1 mouse cellular context compared by ENCODE assay signal in genomic region chr8:84847684-84848435, GRCm38 (mm10).
A peak's percentile ranks its signal among the peaks of the same experiment; 100 is the strongest.
TF ChIP-seq lines count a peak whose summit lies in the region.

No protein-coding gene starts in this region.

TF ChIP-seq in MEL, 35 proteins besides CTCF, POLR2A, EP300 and RAD21:
- 0 out of 2 replicates have a peak, but pooled peaks have one; percentile 59 for TF ChIP-seq MAFK (IDR thresholded peaks at IDR 0.05; ENCODE audit: borderline replicate concordance, low read depth, low read length)
- TF ChIP-seq TBP (IDR thresholded peaks at IDR 0.05; ENCODE audit: low read depth, low read length): peak; percentile 69; the same call in 1 of the 2 replicates
- TF ChIP-seq MYC (IDR thresholded peaks at IDR 0.05; ENCODE audit: low read depth, low read length): peak; percentile 71; the same call in 1 of the 2 replicates
- TF ChIP-seq ZKSCAN1 (IDR thresholded peaks at IDR 0.05; ENCODE audit: low read depth, low read length): no peak
- peak; percentile 98 for TF ChIP-seq MYB (IDR thresholded peaks at IDR 0.05; ENCODE audit: low read depth, low read length)
- TF ChIP-seq ZMIZ1 (IDR thresholded peaks at IDR 0.05; ENCODE audit: low read depth, low read length): peak; percentile 76
- TF ChIP-seq USF1 (IDR thresholded peaks at IDR 0.05; ENCODE audit: low read depth, low read length): peak; percentile 95
- TF ChIP-seq POLR2AphosphoS5 (IDR thresholded peaks at IDR 0.05; ENCODE audit: borderline replicate concordance, low read depth, low read length): no peak
- peak; percentile 96 for TF ChIP-seq GATA1 (IDR thresholded peaks at IDR 0.05; ENCODE audit: low read depth, low read length)
- peak; percentile 65 for TF ChIP-seq MXI1 (IDR thresholded peaks at IDR 0.05; ENCODE audit: low read depth, low read length)
- TF ChIP-seq HCFC1 (IDR thresholded peaks at IDR 0.05; ENCODE audit: low read depth, low read length): peak; percentile 68
- TF ChIP-seq TCF12 (IDR thresholded peaks at IDR 0.05; ENCODE audit: low read depth, low read length): peak; percentile 96
- no peak for TF ChIP-seq ZC3H11A (IDR thresholded peaks at IDR 0.05; ENCODE audit: low read depth, low read length)
- TF ChIP-seq NELFE (IDR thresholded peaks at IDR 0.05; ENCODE audit: low read depth, low read length): peak; percentile 25; the same call in 1 of the 2 replicates
- peak; percentile 75; the same call in 1 of the 2 replicates for TF ChIP-seq MAX (IDR thresholded peaks at IDR 0.05; ENCODE audit: low read length)
- TF ChIP-seq BHLHE40 (IDR thresholded peaks at IDR 0.05; ENCODE audit: borderline replicate concordance, low read depth, low read length): peak; percentile 92
- TF ChIP-seq GABPA (IDR thresholded peaks at IDR 0.05; ENCODE audit: low read depth, low read length): no peak
- TF ChIP-seq SIN3A (IDR thresholded peaks at IDR 0.05; ENCODE audit: low read length): peak; percentile 91
- no peak for TF ChIP-seq NRF1 (IDR thresholded peaks at IDR 0.05; ENCODE audit: insufficient read depth, low read depth, low read length, poor library complexity, severe bottlenecking)
- TF ChIP-seq TAL1 (IDR thresholded peaks at IDR 0.05; ENCODE audit: low read length): peak; percentile 87
- peak; percentile 91 for TF ChIP-seq ZNF384 (IDR thresholded peaks at IDR 0.05; ENCODE audit: low read depth, low read length)
- peak in 1 of 2 experiments; percentile 65; a peak in 1 of 4 replicates for TF ChIP-seq USF2 (IDR thresholded peaks at IDR 0.05; ENCODE audit: borderline replicate concordance in 1 of 2, insufficient read depth in 1 of 2, low read depth in 1 of 2, low read length in 2 of 2)
- peak; percentile 84; the same call in 1 of the 2 replicates for TF ChIP-seq RCOR1 (IDR thresholded peaks at IDR 0.05; ENCODE audit: low read depth, low read length)
- 0 out of 2 replicates have a peak, but pooled peaks have one; percentile 41 for TF ChIP-seq JUND (IDR thresholded peaks at IDR 0.05; ENCODE audit: low read depth, low read length)
- no peak for TF ChIP-seq SMC3 (IDR thresholded peaks at IDR 0.05; ENCODE audit: low read depth, low read length)
- TF ChIP-seq UBTF (IDR thresholded peaks at IDR 0.05; ENCODE audit: borderline replicate concordance, insufficient read depth, low read depth, low read length): no peak
- 0 out of 2 replicates have a peak, but pooled peaks have one; percentile 45 for TF ChIP-seq E2F4 (IDR thresholded peaks at IDR 0.05; ENCODE audit: borderline replicate concordance, low read depth, low read length)
- TF ChIP-seq MEF2A (IDR thresholded peaks at IDR 0.05; ENCODE audit: extremely low read depth, insufficient replicate concordance, low read depth, low read length, poor library complexity, severe bottlenecking): no peak
- 0 out of 2 replicates have a peak, but pooled peaks have one; percentile 93 for TF ChIP-seq CHD1 (IDR thresholded peaks at IDR 0.05; ENCODE audit: low read depth, low read length)
- peak; percentile 80 for TF ChIP-seq ELF1 (IDR thresholded peaks at IDR 0.05; ENCODE audit: low read depth, low read length)
- no peak; the same call in 1 of the 2 replicates for TF ChIP-seq KAT2A (conservative IDR thresholded peaks at IDR 0.05; ENCODE audit: low read depth, low read length)
- TF ChIP-seq CHD2 (IDR thresholded peaks at IDR 0.05; ENCODE audit: low read length): peak; percentile 81
- peak; percentile 94 for TF ChIP-seq MAZ (IDR thresholded peaks at IDR 0.05; ENCODE audit: low read depth, low read length)
- peak; percentile 77 for TF ChIP-seq POLR2AphosphoS2 (IDR thresholded peaks at IDR 0.05; ENCODE audit: low read length)
- peak; percentile 93 for TF ChIP-seq ETS1 (IDR thresholded peaks at IDR 0.05; ENCODE audit: low read depth, low read length)
